Mouse (Mus musculus) naive thymus-derived CD4-positive, alpha-beta T cell, adult 5 months (primary cell): ENCODE measurements around the gene Trim67. TPM values are rescaled to one million over a fixed set of nuclear protein-coding genes. Genes with fewer than 3 reads are reported as not detected.

ENCODE experiments used
- polyA plus RNA-seq: library from polyadenylated mRNA; unstranded; fragments of 100-300 nt; shearing (Covaris generic); gene quantifications from one replicate; pipeline ENCODE4 v1.2.1, GENCODE M21; 2017

Trim67 gene
- polyA plus RNA-seq, result not detected

DNA sequence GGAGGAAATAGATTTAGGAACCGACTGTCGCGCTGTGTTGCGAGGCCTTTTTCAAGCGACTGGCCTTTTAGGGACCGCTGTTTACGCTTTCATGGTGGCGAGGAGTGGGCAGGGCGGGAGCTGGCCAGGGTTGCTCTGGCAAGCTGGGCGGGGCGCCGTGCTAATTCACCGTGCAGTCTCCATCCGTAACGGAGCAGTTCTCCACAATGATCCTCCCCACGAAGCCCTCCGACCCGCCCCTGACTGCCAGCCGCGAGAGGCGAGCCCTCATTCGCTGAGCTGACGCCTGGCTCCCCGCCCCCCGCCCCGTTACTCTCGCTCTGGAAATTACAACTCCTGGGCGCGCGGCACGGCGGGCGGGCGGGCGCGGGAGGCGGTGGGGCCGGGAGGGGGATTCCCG lies at the start of gene Trim67:
TSS of gene Trim67 (plus strand) at position 385 of the 400 bp plus-strand sequence.

GRCm38 (mm10) chr8:124751709-124752173 lies 41.2 kb upstream of the Trim67 start, which contains the start of gene Fam89a:
Fam89a (minus strand) TSS chr8:124751832.

DNA sequence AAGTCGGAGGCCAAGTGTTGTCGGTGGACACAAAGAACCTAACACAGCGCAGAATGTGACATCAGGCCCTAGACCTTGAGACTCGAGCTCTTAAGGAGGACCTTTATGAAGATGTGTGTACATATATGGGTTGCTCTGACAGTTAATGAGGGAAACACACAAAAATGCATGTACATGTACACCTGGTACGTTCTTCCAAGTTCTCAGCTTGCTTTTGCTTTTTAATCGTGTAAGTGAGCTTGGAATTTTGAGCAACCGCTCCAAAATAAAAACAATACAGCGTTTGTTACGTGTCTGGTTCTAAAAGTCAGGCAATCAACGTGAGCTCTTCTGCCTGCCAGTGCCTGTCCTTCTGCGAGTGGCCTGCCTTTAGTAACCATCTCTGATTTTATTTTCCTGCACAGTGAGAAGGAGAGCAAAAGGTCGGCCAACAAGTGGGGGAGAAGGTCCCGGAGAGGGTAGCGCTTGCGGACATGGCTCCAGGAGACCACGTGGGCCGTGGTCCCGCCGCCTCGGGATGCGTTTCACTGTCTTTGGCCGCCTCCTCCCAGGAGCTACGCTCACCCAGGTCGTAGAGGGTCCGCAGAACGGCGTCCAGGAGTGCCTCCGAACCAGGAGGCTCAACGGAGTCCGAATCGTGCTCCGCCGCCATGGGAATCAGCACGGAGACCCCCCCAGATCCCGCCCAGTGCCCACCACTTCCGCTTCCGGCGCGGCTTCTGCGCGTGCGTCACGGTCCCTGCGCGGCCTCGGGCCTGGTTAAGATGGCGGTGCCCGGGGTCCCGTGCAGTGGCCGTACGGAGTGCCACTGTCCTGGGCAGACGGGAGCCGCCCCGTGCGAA lies 69.7 kb downstream of the Trim67 start, which contains the start of the genes Gnpat and 2810004N23Rik:
TSS of gene Gnpat (plus strand) at position 713 of the 842 bp plus-strand sequence.
TSS of gene 2810004N23Rik (minus strand) at position 800 of the 842 bp plus-strand sequence.

Other genes starting within 250 kb of the Trim67 start
- gene Agt, start 223.4 kb upstream of the Trim67 start, polyA plus RNA-seq, result not detected
- not detected for gene Capn9, start 217.0 kb upstream of the Trim67 start, polyA plus RNA-seq
- gene 2310022B05Rik, start 129.7 kb upstream of the Trim67 start, polyA plus RNA-seq, result 4.8 TPM
- 89.1 TPM for gene Ttc13, start 71.1 kb upstream of the Trim67 start, polyA plus RNA-seq
- 21.6 TPM for gene Arv1, start 71.0 kb upstream of the Trim67 start, polyA plus RNA-seq
- 0.96 TPM for gene Fam89a, start 41.3 kb upstream of the Trim67 start, polyA plus RNA-seq
- gene Gnpat, start 69.9 kb downstream of the Trim67 start, polyA plus RNA-seq, result 68.3 TPM
- 20.2 TPM for gene 2810004N23Rik, start 70.0 kb downstream of the Trim67 start, polyA plus RNA-seq
- 8.8 TPM for gene Exoc8, start 104.6 kb downstream of the Trim67 start, polyA plus RNA-seq
- 5.5 TPM for gene Sprtn, start 104.8 kb downstream of the Trim67 start, polyA plus RNA-seq
- 43.4 TPM for gene Egln1, start 156.2 kb downstream of the Trim67 start, polyA plus RNA-seq
- gene Tsnax, start 219.9 kb downstream of the Trim67 start, polyA plus RNA-seq, result 88.1 TPM